ENCODE assay signal across 28 mouse cellular contexts in genomic region chr1:82321441-82321840, GRCm38 (mm10). TPM values are rescaled to one million over a fixed set of nuclear protein-coding genes. Genes with fewer than 3 reads are reported as not detected.
DNase-seq lines count a peak whose midpoint lies in the region; ATAC-seq lines count a peak whose summit lies in the region.
"Had no signal": no experiment of that assay in that cellular context is flagged by ENCODE, and none has a peak within 500 bp of the region (broad histone marks: within the 10 kb centered on the region; RNA-seq: fewer than 3 reads in every experiment).

No protein-coding gene starts in this region.

- no peaks in the 10 kb centered on the region for H3K36me3 ChIP-seq in hindbrain, embryonic 11.5 days (ENCODE audit: control insufficient read depth, insufficient read depth, low read length)
- H3K36me3 ChIP-seq in hindbrain, embryonic 16.5 days (ENCODE audit: control insufficient read depth, insufficient read depth, low read length), result no peaks in the 10 kb centered on the region
- H3K36me3 ChIP-seq in hindbrain, embryonic 15.5 days, result no peaks in the 10 kb centered on the region
- H3K36me3 ChIP-seq: embryonic facial prominence, embryonic 13.5 days; heart, embryonic 10.5 days; limb, embryonic 13.5 days; liver, embryonic 12.5 days; midbrain, embryonic 12.5 days had no signal

- no peak overlapping the region for H3K27ac ChIP-seq in hindbrain, embryonic 11.5 days (ENCODE audit: low read depth, low read length)
- no peak overlapping the region for H3K27ac ChIP-seq in hindbrain, embryonic 16.5 days (ENCODE audit: low read depth, low read length)
- 0 out of 2 replicates have a peak overlapping the region, but pooled peaks have one; percentile 25 for H3K27ac ChIP-seq in hindbrain, embryonic 15.5 days (replicated peaks)
- H3K27ac ChIP-seq: embryonic facial prominence, embryonic 13.5 days; gastrocnemius, adult 2 months; heart, embryonic 10.5 days; limb, embryonic 13.5 days; liver, embryonic 12.5 days had no signal

- DNase-seq in embryo, embryonic 10 days (ENCODE audit: low spot score), result peak; percentile 36
- no peak for DNase-seq in embryo, embryonic 9.5 days (ENCODE audit: extremely low spot score)
- DNase-seq in hindbrain, embryonic 11.5 days (ENCODE audit: low spot score), result peak; percentile 12
- peak; percentile 4 for DNase-seq in brain, adult 2 months (ENCODE audit: low read depth, low spot score)
- DNase-seq in thymus, postnatal 25 days, result no peak
- no peak for DNase-seq in left cerebral cortex, postnatal 10 days (ENCODE audit: extremely low spot score in 1 of 2, low spot score in 2 of 2)
- DNase-seq: adrenal gland, adult 8-10 months; cerebellum, adult 9-11 months; gastrocnemius, adult 2 months; kidney, adult 9 months; kidney, postnatal 14 days; layer of hippocampus, postnatal 36 days; lung, adult 2 months; lung, postnatal 14 days; right cerebral cortex, postnatal 25 days; spleen, adult 18-20 months had no signal

- WGBS in hindbrain, embryonic 11.5 days, result 79% methylated on average over 1 of the region's 1 CpGs
- 80% methylated on average over 1 of the region's 1 CpGs for WGBS in hindbrain, embryonic 16.5 days
- WGBS in hindbrain, embryonic 15.5 days, result 64% methylated on average over 1 of the region's 1 CpGs

- no peaks in the 10 kb centered on the region; the same call in 1 of the 2 replicates for H3K4me1 ChIP-seq in hindbrain, embryonic 11.5 days (replicated peaks; ENCODE audit: control insufficient read depth, insufficient read depth, low read length)
- H3K4me1 ChIP-seq in hindbrain, embryonic 16.5 days (ENCODE audit: control insufficient read depth, insufficient read depth, low read depth, low read length), result peaks cover 16% of the 10 kb centered on the region
- H3K4me1 ChIP-seq in hindbrain, embryonic 15.5 days (replicated peaks), result peaks cover 33% of the 10 kb centered on the region

- H3K9me3 ChIP-seq in hindbrain, embryonic 11.5 days (ENCODE audit: control insufficient read depth, low read length), result no peaks in the 10 kb centered on the region
- H3K9me3 ChIP-seq in hindbrain, embryonic 16.5 days (ENCODE audit: control insufficient read depth, low read length), result no peaks in the 10 kb centered on the region
- H3K9me3 ChIP-seq in hindbrain, embryonic 15.5 days, result no peaks in the 10 kb centered on the region
- H3K9me3 ChIP-seq: embryonic facial prominence, embryonic 13.5 days; heart, embryonic 10.5 days; limb, embryonic 13.5 days; liver, embryonic 12.5 days; midbrain, embryonic 12.5 days had no signal

- no peak for ATAC-seq in hindbrain, embryonic 11.5 days (ENCODE audit: low FRiP score)
- no peak for ATAC-seq in hindbrain, embryonic 16.5 days
- ATAC-seq in hindbrain, embryonic 15.5 days (ENCODE audit: low FRiP score, low read depth), result no peak
- ATAC-seq: activated CD4-positive, CD25-positive, alpha-beta regulatory T cell, adult 4 months; intestine, embryonic 16.5 days; liver, embryonic 12.5 days had no signal

- H3K27me3 ChIP-seq in hindbrain, embryonic 11.5 days (ENCODE audit: control insufficient read depth, insufficient read depth, low read length), result no peaks in the 10 kb centered on the region
- no peaks in the 10 kb centered on the region for H3K27me3 ChIP-seq in hindbrain, embryonic 16.5 days (replicated peaks; ENCODE audit: control insufficient read depth, insufficient read depth, low read length)
- H3K27me3 ChIP-seq in hindbrain, embryonic 15.5 days, result no peaks in the 10 kb centered on the region
- H3K27me3 ChIP-seq: embryonic facial prominence, embryonic 13.5 days; limb, embryonic 13.5 days; liver, embryonic 12.5 days; midbrain, embryonic 12.5 days had no signal

- no peak overlapping the region for H3K9ac ChIP-seq in hindbrain, embryonic 11.5 days (ENCODE audit: low read depth, low read length)
- H3K9ac ChIP-seq in hindbrain, embryonic 16.5 days (ENCODE audit: low read depth, low read length), result no peak overlapping the region; the same call in 1 of the 2 replicates
- no peak overlapping the region for H3K9ac ChIP-seq in hindbrain, embryonic 15.5 days
- H3K9ac ChIP-seq: embryonic facial prominence, embryonic 13.5 days; limb, embryonic 13.5 days; liver, embryonic 12.5 days; midbrain, embryonic 12.5 days had no signal

- no peak overlapping the region for H3K4me2 ChIP-seq in hindbrain, embryonic 11.5 days (replicated peaks; ENCODE audit: low read depth, low read length)
- H3K4me2 ChIP-seq in hindbrain, embryonic 16.5 days (ENCODE audit: low read length), result no peak overlapping the region
- no peak overlapping the region for H3K4me2 ChIP-seq in hindbrain, embryonic 15.5 days
- H3K4me2 ChIP-seq: embryonic facial prominence, embryonic 13.5 days; limb, embryonic 13.5 days; liver, embryonic 12.5 days; midbrain, embryonic 12.5 days had no signal

- intact Hi-C loops in left cerebral cortex, postnatal 10 days (cut with DNase I), result no loop called here

- no peak overlapping the region for H3K4me3 ChIP-seq in hindbrain, embryonic 11.5 days (ENCODE audit: low read depth, low read length)
- H3K4me3 ChIP-seq in hindbrain, embryonic 16.5 days (ENCODE audit: low read length), result no peak overlapping the region
- no peak overlapping the region for H3K4me3 ChIP-seq in hindbrain, embryonic 15.5 days
- H3K4me3 ChIP-seq: embryonic facial prominence, embryonic 13.5 days; erythroblast, embryonic 14.5 days; heart, embryonic 10.5 days; limb, embryonic 13.5 days; liver, embryonic 12.5 days; midbrain, embryonic 12.5 days had no signal

RNA-seq across cellular contexts. Expression of gene Rhbdd1, which starts 5.2 kb away (rescaled TPM):
- polyA plus RNA-seq in hindbrain, embryonic 11.5 days (2014; fragmentation: Nextera tagmentation; extraction: Ambion mirVana), result 7.1 and 7.3 TPM in 2 replicates
- 3.8 and 4.5 TPM in 2 replicates for polyA plus RNA-seq in hindbrain, embryonic 16.5 days (2015; fragmentation: Nextera tagmentation; extraction: Ambion mirVana)
- 4.0 and 4.1 TPM in 2 replicates for polyA plus RNA-seq in hindbrain, embryonic 15.5 days (2015; fragmentation: Nextera tagmentation; extraction: Ambion mirVana)
- total RNA-seq in left cerebral cortex, postnatal 10 days (2021), result 1 to 10 TPM; 4.9 to 5.1 TPM

RNA-seq across cellular contexts. Expression of gene Irs1, which starts 30.2 kb away (rescaled TPM):
- 7.4 and 8.7 TPM in 2 replicates for polyA plus RNA-seq in hindbrain, embryonic 11.5 days (2014; fragmentation: Nextera tagmentation; extraction: Ambion mirVana)
- polyA plus RNA-seq in hindbrain, embryonic 16.5 days (2015; fragmentation: Nextera tagmentation; extraction: Ambion mirVana), result 7.2 and 9.6 TPM in 2 replicates
- polyA plus RNA-seq in hindbrain, embryonic 15.5 days (2015; fragmentation: Nextera tagmentation; extraction: Ambion mirVana), result 9.0 and 9.5 TPM in 2 replicates
- total RNA-seq in left cerebral cortex, postnatal 10 days (2021), result 10 to 100 TPM; 21.6 to 22.9 TPM
- total RNA-seq: common myeloid progenitor, adult 5-6 weeks; megakaryocyte progenitor cell, adult 5-6 weeks had no signal
- polyA plus RNA-seq: activated CD4-positive, CD25-positive, alpha-beta regulatory T cell, adult 4 months had no signal

Comparison
In these comparisons a context has a peak if more than half of its experiments do, and no peak if none do; other contexts are left out.
1. DNase-seq: peak in embryo, embryonic 10 days (single experiment), hindbrain, embryonic 11.5 days (single experiment) and brain, adult 2 months (single experiment); none in embryo, embryonic 9.5 days (single experiment), thymus, postnatal 25 days (single experiment) and left cerebral cortex, postnatal 10 days (0 of 2).